Mouse (Mus musculus) kidney, postnatal 14 days (tissue): ENCODE results near the gene Serinc3.
"Not testable (repeated sequence)": the region's sequence is repeated elsewhere in the genome, so short reads cannot be mapped to it uniquely, and the experiment has no call there.

Source experiments
- DNase-seq: peaks from one replicate; pipeline ENCODE4 v3.0.0; 2022; ENCODE audit warnings: mixed read lengths

Gene Serinc3

GRCm38 (mm10) chr2:163621401-163621800, 23.5 kb downstream of the Serinc3 start:
- DNase-seq: not testable (repeated sequence)

GRCm38 (mm10) chr2:163620451-163620850, 24.5 kb downstream of the Serinc3 start:
- DNase-seq: no peak

- DNase-seq: no peak
Observed at GRCm38 (mm10) chr2:163617874-163618273, 27.1 kb downstream of the Serinc3 start.

GRCm38 (mm10) chr2:163617232-163617863, 27.6 kb downstream of the Serinc3 start:
- DNase-seq: no peak

- DNase-seq: no peak
Observed at GRCm38 (mm10) chr2:163616652-163617227, 28.2 kb downstream of the Serinc3 start.

GRCm38 (mm10) chr2:163615906-163616651, 28.9 kb downstream of the Serinc3 start:
- no peak for DNase-seq

- no peak for DNase-seq
Observed at GRCm38 (mm10) chr2:163615401-163615800, 29.5 kb downstream of the Serinc3 start.

GRCm38 (mm10) chr2:163613990-163614389, 30.9 kb downstream of the Serinc3 start:
- no peak for DNase-seq

- no peak for DNase-seq
Observed at GRCm38 (mm10) chr2:163613206-163613605, 31.7 kb downstream of the Serinc3 start.

- DNase-seq: no peak
Observed at GRCm38 (mm10) chr2:163611176-163611575, 33.8 kb downstream of the Serinc3 start.

GRCm38 (mm10) chr2:163609281-163609975, 35.5 kb downstream of the Serinc3 start:
- DNase-seq: no peak

- DNase-seq: no peak
Observed at GRCm38 (mm10) chr2:163608008-163608407, 36.9 kb downstream of the Serinc3 start.

GRCm38 (mm10) chr2:163606161-163606560, 38.8 kb downstream of the Serinc3 start:
- no peak for DNase-seq

- DNase-seq: peak; percentile 93
Observed at GRCm38 (mm10) chr2:163602101-163602971, 42.6 kb downstream of the Serinc3 start, which contains the start of gene Ttpal. Ttpal (plus strand) TSS chr2:163602314.

- DNase-seq: no peak
Observed at GRCm38 (mm10) chr2:163601712-163602100, 43.2 kb downstream of the Serinc3 start.

- DNase-seq: no peak
Observed at GRCm38 (mm10) chr2:163601066-163601465, 43.9 kb downstream of the Serinc3 start.

GRCm38 (mm10) chr2:163599226-163599625, 45.7 kb downstream of the Serinc3 start:
- DNase-seq: peak; percentile 73

- DNase-seq: peak; percentile 82
Observed at GRCm38 (mm10) chr2:163597661-163598060, 47.3 kb downstream of the Serinc3 start.

GRCm38 (mm10) chr2:163596873-163597155, 48.1 kb downstream of the Serinc3 start:
- no peak for DNase-seq

GRCm38 (mm10) chr2:163596057-163596872, 48.7 kb downstream of the Serinc3 start:
- DNase-seq: peak; percentile 91

- peak; percentile 64 for DNase-seq
Observed at GRCm38 (mm10) chr2:163595119-163595518, 49.8 kb downstream of the Serinc3 start.
